Mouse (Mus musculus) splenic B cell, adult 2 months (primary cell): Measurements from ENCODE around the gene Ttc4.

Experiments used
- DNase-seq: peaks from one replicate; pipeline ENCODE4 v3.0.0-alpha.2; 2011; ENCODE audit warnings: low read depth, low spot score
- H3K27me3 ChIP-seq: 2 replicates; pipeline ENCODE4 v1.6.1; 2012; ENCODE audit warnings: mild to moderate bottlenecking, low read length, moderate library complexity, mixed read lengths; ENCODE audit not compliant: control insufficient read depth, poor library complexity, insufficient read depth, severe bottlenecking
- H3K36me3 ChIP-seq: 2 replicates; pipeline ENCODE4 v1.6.1; 2012; ENCODE audit warnings: mild to moderate bottlenecking, low read length, moderate library complexity, mixed read lengths; ENCODE audit not compliant: control insufficient read depth, poor library complexity, insufficient read depth, severe bottlenecking

Gene Ttc4

DNA sequence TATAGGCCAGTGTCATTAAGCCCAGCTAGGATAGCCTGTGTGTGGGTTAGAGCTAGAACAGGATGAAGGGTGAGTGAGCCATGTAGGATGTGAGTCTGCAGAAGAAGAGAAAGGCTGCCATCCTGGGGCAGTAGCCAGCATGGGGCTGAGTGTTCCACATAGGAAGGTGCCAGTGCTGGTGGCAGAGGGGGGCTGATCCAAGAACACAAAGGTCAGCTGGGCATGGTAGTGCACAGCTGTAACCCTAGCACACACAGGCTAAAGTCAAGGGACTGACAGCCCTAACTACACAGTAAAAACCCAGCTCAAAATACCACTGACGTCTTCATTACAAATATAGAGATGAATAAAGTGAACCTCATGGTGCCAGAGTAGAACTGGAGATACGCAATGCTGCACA lies 12.2 kb downstream of the Ttc4 start:
- no peak for DNase-seq
- peaks cover 14% of the 10 kb centered on the region for H3K36me3 ChIP-seq

DNA sequence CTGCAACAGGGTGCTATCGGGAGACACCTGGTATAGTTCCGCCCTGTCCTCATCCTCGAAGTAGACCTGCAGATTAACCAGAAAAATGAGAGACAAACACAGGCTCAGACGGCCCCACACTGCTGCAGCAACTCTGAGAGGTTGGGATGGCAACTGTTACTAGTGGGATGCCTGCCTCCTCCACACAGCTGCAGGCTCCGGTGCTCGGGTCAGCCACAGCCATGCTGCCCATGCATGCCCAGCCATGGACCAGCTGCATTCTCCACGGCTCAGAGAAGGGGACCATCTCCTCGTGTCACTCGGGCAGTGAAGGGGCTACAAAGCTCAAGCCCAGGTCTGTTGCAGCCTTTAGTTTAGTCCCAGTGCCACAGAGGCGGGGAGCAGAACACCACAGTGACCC lies 13.1 kb downstream of the Ttc4 start:
- Histone ChIP-seq H3K27me3 (no peaks in the 10 kb centered on the region), H3K36me3 (peaks cover 14% of the 10 kb centered on the region)
- no peak for DNase-seq

More for the DNA sequence above, 12.2 kb downstream of the Ttc4 start:
- no peaks in the 10 kb centered on the region for H3K27me3 ChIP-seq

DNA sequence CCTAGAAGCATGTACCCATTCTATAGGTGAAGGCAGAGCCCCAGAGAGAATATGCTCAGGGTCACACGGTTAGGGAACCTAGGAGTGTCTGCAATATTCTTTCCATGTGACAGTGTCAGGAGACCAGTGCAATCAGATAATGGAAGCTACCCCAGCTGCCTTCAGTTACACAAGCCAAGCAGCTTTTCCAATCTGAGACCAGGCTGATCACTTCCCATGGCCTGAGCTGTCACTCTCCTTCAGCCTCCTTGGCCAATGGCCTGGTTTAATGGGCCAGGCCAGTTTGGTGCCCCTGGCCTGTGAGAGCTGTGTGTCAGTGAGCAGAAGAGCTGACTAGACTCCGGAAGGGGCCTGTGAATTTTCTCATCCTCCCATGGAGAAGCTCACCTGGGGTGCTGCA lies 13.5 kb downstream of the Ttc4 start:
- DNase-seq = no peak
- H3K27me3 ChIP-seq = no peaks in the 10 kb centered on the region
- peaks cover 14% of the 10 kb centered on the region for H3K36me3 ChIP-seq

DNA sequence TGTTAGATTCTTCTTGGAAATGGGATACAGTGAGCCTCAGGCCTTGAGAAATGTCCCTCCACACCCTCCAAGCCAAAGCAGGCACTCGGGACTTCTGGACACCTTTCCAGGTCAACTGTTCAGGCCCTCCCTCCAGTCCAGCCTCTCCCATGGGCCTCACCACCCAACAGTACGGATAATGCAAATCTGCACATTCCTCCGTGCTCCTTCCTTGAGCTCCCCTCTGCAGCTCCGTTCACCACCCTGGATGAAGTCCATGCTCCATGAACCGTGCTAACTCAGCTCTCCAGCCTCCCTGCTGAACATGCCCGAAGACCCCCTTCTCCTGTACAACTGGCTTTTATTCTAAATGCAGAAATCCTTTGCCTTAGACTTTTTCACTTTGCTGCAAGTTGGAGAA lies 14.0 kb downstream of the Ttc4 start:
- DNase-seq = no peak
- Histone ChIP-seq H3K36me3 (peaks cover 12% of the 10 kb centered on the region), H3K27me3 (no peaks in the 10 kb centered on the region)

DNA sequence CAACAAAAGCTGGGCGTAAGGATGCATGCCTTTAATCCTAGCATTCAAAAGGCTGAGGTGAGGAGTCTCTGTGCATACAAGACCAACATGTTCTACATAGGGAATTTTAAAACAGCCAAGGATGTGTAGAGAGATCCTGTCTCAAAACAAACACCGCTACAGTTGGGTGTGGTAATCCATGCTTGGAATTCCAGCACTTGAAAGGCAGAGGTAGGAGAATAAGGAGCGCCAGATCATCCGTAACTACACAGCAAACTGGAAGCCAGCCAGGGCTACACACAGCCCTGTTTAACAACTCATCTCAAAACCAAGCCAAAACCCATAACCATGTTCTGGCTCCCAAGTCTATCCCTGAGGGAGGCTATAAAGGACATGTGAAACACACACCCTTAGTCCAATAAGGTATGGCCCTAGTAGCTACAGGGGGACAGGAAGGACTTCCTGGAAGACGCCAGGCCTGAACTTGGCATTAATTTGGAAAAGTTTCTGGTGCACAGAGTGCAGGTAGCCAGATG lies 14.7 kb downstream of the Ttc4 start:
- Histone ChIP-seq H3K27me3 (no peaks in the 10 kb centered on the region), H3K36me3 (peaks cover 12% of the 10 kb centered on the region)
- no peak for DNase-seq

DNA sequence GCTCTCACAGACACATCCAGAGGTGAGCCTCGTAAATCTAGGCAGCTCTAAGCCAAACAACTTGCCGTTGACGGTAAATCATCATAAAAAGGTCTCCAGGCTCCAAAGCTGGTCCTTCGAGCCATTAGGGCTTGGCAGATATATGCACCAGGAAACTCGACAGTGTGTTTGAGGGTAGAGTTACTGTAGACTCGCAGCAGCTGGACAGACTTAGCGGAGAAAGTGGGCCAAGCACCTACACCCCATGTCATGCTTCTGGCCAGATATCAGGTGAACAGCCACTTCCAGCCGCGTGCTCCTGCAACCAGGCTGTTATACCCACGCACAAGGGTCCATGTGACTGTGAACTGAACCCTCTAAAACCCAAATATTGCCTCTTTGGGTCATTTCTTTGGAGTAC lies 23.1 kb downstream of the Ttc4 start:
- no peaks in the 10 kb centered on the region for H3K27me3 ChIP-seq
- H3K36me3 ChIP-seq = peaks cover 6% of the 10 kb centered on the region; the same call in 1 of the 2 replicates
- DNase-seq = no peak

DNA sequence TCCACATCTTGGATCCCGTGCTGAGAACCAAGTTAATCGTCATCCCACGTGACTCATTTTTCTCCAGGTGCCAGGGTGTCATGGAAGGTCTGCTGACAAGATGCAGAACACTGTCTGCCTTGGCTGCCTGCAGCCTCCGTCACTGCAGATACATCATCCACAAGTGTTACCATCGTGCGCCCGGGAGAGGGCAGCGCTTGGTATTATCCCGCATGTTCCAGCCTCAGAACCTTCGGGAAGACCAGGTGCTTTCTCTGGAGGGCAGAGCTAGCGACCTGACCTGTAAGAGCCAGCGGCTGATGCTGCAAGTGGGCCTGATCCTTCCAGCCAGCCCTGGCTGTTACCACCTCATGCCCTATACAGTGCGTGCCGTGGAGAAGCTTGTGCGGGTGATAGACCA lies 25.7 kb downstream of the Ttc4 start:
- DNase-seq = no peak
- Histone ChIP-seq H3K27me3 (no peaks in the 10 kb centered on the region), H3K36me3 (peaks cover 6% of the 10 kb centered on the region; the same call in 1 of the 2 replicates)

DNA sequence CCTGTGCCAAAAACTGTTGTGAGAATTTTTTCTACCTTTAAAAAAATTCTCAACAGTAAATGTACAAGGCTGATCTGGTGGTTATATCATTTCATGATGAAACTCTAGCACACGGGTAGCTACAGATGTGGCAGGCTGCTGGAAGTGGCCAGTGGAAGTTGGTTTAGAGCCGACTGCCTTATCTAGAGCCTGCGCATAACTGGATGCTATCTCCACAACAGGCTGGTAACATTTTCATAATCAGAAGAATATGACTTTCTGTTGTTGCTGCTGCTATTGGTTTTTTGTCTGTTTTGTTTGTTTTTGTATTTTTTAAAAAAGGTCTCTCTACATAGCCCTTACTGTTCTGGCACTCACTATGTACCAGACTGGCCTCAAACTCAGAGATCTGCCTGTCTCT lies 26.2 kb downstream of the Ttc4 start:
- Histone ChIP-seq H3K36me3 (peaks cover 5% of the 10 kb centered on the region; the same call in 1 of the 2 replicates), H3K27me3 (no peaks in the 10 kb centered on the region)
- no peak for DNase-seq

DNA sequence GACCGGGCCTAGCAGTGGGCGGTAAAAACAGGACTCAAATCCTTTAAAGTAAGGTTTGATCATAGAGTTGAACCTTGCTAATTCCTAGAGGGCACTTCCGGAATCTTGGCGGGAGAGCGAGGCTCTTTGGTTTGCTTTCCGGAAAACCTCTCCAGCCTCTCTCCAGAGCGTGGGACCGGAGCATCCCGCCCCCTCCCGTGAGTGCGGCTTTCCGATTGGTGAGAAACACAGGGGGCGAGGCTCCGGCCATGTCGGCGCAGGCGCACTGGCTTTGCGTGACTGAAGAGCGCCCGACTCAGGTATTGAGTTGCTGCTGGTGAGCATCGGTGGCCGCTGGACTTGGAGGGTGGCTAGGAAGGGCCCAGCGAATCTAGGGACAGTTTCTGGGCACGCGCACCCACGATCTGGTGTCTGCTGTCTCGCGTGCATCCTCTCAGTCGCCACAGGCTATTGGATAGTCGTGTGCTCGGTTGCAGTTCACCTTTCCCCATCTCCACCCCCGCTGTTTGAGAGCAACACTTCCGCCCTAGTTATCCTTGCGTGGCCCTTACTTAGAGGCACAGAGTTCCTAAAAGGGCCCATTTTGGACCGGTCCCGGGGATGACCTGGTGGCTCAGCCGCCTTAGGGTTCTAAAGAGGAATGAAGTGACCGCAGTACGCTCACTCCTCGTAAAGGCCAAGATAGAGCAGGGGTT lies 27.8 kb downstream of the Ttc4 start, which contains the start of gene Pars2:
Gene Pars2 (plus strand): TSS at position 237 of the 695 bp plus-strand sequence.
- peak; percentile 97 for DNase-seq
- Histone ChIP-seq H3K36me3 (peaks cover 4% of the 10 kb centered on the region; the same call in 1 of the 2 replicates), H3K27me3 (no peaks in the 10 kb centered on the region)

DNA sequence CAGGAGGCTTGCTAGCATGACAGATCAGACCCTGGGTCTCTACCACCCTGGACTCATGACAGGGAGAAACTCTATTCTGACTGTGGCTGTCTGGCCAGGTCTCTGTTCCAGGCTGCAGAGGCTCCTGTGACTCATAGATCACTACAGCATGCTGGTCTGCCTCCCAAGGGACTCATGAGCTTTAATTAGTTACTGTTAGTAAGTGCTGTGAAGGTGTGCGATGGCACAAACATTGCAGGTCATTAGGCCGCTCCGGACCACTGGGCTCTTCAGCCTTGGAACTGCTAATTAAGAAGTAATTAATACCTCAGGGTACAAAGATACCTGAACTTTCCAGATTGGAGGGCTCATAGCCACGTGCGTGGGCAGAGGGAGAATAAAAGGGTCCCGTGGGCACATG lies 31.6 kb downstream of the Ttc4 start:
- no peak for DNase-seq
- no peaks in the 10 kb centered on the region for H3K27me3 ChIP-seq
- no peaks in the 10 kb centered on the region for H3K36me3 ChIP-seq

DNA sequence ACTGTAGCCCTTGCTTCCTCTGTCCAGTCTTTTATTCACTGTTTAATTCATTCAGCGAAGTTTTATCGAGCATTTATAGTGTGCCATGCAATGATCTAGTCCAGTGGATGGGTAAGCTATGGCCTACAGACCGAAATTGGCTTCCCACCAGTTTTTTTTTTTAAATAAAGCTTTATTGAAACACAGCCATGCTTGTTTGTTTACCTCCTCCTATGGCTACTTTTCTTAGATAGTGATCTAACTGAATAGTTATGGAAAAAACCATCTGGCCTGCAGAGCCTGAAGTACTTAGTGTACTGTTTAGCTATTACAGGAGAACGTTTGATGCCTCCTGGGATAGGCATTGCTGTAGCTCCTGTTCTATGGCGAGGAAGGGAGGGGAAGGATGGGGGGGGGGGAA lies 32.9 kb downstream of the Ttc4 start:
- no peaks in the 10 kb centered on the region for H3K27me3 ChIP-seq
- DNase-seq = no peak
- H3K36me3 ChIP-seq = no peaks in the 10 kb centered on the region

DNA sequence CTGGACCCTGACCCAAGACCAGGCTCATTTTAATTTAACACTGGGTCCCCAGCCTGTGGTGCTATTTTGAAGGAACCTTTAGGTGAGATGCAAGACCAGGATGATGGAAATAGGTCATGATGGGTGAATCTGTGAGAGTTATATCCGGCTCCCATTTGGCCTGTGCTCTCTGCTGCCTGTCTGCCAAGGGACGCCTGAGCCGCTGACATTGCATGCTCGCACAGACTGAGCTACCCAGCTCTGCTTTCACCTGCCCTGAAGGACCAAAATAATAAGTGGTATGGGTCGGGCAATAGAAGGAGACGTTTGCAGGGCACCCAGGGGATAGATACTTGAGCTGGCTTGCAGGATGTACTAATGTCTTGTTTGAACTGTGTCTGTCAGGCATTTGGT lies 34.5 kb downstream of the Ttc4 start:
- DNase-seq = no peak
- no peaks in the 10 kb centered on the region for H3K36me3 ChIP-seq
- H3K27me3 ChIP-seq = no peaks in the 10 kb centered on the region

DNA sequence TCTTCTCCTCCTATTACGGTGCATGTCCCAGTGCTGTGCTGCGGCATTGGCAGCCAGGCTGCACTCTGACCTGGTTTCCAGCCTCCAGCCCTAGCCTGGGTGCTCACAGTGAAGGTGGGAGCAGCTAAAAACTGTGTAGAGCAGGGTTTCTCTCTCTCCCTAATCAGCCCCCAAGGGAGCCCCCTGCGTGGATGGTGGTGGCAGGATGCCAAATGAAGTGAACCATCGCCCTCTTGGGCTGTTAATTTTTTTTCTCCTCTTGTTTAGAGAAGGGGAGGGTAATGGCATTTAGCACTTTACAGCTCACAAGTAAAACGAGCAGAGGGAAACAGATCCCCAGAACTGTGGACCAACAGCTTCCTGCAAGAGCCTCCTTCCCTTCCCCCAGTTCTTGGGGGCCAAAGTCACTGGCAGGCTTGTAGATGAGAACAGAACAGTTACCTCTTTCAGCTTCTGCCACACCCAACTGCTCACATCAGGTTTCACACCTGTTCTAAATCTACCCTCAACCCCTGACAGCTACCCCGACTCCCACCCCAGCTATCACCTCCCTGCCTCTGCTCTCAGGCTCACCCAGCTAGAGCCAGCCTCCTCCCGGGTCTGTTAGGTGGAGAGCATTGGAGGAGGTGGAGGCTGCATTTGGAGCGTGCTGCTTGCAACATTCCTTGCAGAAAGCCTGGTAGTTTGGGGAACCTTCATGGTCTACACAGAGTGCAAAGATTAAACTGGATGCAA lies 35.1 kb downstream of the Ttc4 start:
- no peaks in the 10 kb centered on the region for H3K36me3 ChIP-seq
- no peaks in the 10 kb centered on the region for H3K27me3 ChIP-seq
- DNase-seq = no peak

DNA sequence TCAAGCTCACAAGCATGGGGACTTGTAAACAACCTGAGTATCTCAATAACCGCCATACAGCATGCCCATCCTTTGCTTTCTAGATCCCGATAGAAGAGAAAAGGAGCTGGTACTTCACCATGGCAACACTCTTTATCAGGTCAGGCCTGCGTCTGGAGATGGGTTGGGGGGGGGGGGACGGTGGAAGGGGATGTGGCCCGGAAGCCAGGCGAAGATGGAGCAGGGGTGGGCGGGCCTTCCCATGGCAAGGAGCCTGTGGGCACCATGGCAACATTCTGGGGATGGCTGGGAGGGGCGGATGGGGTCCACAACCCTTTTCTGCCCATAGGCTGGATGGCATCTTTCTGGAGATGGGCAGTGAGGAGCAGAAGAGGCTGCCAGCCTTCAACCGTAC lies 44.7 kb downstream of the Ttc4 start:
- no peaks in the 10 kb centered on the region for H3K36me3 ChIP-seq

DNA sequence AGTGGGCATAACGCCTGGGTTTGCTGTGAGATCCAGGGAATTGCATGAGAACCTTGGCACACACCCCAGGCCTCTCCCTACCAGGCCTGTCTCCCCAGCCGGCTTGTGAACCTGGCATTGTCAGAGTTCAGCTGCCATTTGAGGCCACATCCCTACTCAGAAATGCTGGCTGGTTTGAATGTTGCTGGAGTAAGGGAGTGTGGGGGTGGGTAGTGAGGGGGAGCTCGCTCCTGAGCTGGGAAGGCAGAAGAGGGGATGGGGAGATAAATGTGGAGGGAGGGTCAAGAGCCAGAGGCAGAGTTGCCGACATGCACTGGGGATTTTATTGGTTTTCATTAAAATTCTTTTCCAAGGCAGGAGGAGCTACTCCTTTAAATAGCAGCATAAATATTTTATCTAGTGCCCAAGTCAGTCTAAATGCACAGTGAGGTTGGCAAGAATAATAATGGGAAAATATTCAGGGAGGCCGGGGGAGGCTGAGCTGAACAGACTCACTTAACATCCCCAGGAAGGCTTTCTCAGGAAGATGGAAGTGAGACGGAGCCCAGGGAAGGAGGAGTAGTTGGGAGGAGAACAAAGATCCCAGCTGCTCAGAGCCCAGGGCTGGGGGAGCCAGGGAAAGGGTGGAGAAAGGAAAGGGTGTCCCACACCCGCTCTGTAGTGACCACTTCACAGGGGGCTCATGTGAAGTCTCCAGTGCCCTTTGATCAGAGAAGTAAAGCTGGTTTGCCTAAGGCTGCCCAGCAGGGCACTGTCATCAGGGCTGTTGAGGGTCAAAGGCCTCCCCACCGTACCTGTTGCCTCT lies 45.3 kb downstream of the Ttc4 start:
- DNase-seq = no peak
- Histone ChIP-seq H3K27me3 (no peaks in the 10 kb centered on the region), H3K36me3 (no peaks in the 10 kb centered on the region)

More for the DNA sequence above, 44.7 kb downstream of the Ttc4 start:
- DNase-seq = no peak
- H3K27me3 ChIP-seq = no peaks in the 10 kb centered on the region
